Comparison of ENCODE assay signal across 10 mouse cellular contexts in genomic region chr3:96300706-96301529, GRCm38 (mm10). TPM values are rescaled to one million over a fixed set of nuclear protein-coding genes. Genes with fewer than 3 reads are reported as not detected.
DNase-seq lines count a peak whose midpoint lies in the region; ATAC-seq and TF ChIP-seq lines count a peak whose summit lies in the region.
"Had no signal": no experiment of that assay in that cellular context is flagged by ENCODE, and none has a peak within 500 bp of the region (broad histone marks: within the 10 kb centered on the region; RNA-seq: fewer than 3 reads in every experiment).

No protein-coding gene starts in this region.

- no peak overlapping the region for H3K27ac ChIP-seq in kidney, adult 2 months (ENCODE audit: insufficient read depth, low read depth, low read length)
- peak overlapping the region; percentile 91 for H3K27ac ChIP-seq in bone marrow macrophage, adult 2 months (ENCODE audit: insufficient read depth, low read depth, low read length)
- H3K27ac ChIP-seq in macrophage, result peak overlapping the region; percentile 97
- H3K27ac ChIP-seq: hindbrain, embryonic 15.5 days had no signal

- H3K79me2 ChIP-seq in macrophage (ENCODE audit: inconsistent target), result no peaks in the 10 kb centered on the region

- DNase-seq in kidney, adult 2 months, result peak; percentile 35
- DNase-seq in kidney, adult 11 months, result no peak
- DNase-seq in gastrocnemius, adult 18-20 months (ENCODE audit: low spot score), result no peak
- no peak for DNase-seq in frontal cortex, adult 2 months (ENCODE audit: extremely low spot score in 1 of 2, low spot score in 1 of 2)
- no peak for DNase-seq in retina, postnatal 1 day

- no peaks in the 10 kb centered on the region; the same call in 1 of the 2 replicates for H3K27me3 ChIP-seq in kidney, adult 2 months (replicated peaks; ENCODE audit: control insufficient read depth, insufficient read depth, low read length)
- H3K27me3 ChIP-seq: hindbrain, embryonic 15.5 days; Patski had no signal

- peak; percentile 63 for ATAC-seq in inflammation-experienced regulatory T-cells, adult 6 months
- ATAC-seq: Patski had no signal

- H3K36me3 ChIP-seq in kidney, adult 2 months (ENCODE audit: control insufficient read depth, insufficient read depth, low read length), result no peaks in the 10 kb centered on the region
- H3K36me3 ChIP-seq in macrophage (ENCODE audit: inconsistent target), result no peaks in the 10 kb centered on the region
- H3K36me3 ChIP-seq: hindbrain, embryonic 15.5 days had no signal

- peak overlapping the region; percentile 39 for H3K4me3 ChIP-seq in kidney, adult 2 months (ENCODE audit: insufficient read depth, low read depth, low read length)
- peak overlapping the region; percentile 54 for H3K4me3 ChIP-seq in bone marrow macrophage, adult 2 months (ENCODE audit: insufficient read depth, low read length)
- H3K4me3 ChIP-seq in macrophage (ENCODE audit: inconsistent target), result peak overlapping the region; percentile 30
- H3K4me3 ChIP-seq: hindbrain, embryonic 15.5 days had no signal

- no peak for TF ChIP-seq POLR2A in kidney, adult 2 months (IDR thresholded peaks at IDR 0.05; ENCODE audit: low read depth, low read length)
- TF ChIP-seq POLR2A in bone marrow macrophage, adult 2 months (IDR thresholded peaks at IDR 0.05; ENCODE audit: borderline replicate concordance, low read depth, low read length), result no peak

- no peak for TF ChIP-seq CTCF in kidney, adult 2 months (conservative IDR thresholded peaks at IDR 0.05; ENCODE audit: insufficient read depth, insufficient read length, low read depth, low read length)
- TF ChIP-seq CTCF in bone marrow macrophage, adult 2 months (IDR thresholded peaks at IDR 0.05; ENCODE audit: low read depth, low read length), result no peak

- 63% methylated on average over 26 of the region's 26 CpGs for WGBS in kidney, adult 2 months
- WGBS in macrophage (ENCODE audit: missing documents), result 11% methylated on average over 26 of the region's 26 CpGs

- no peaks in the 10 kb centered on the region for H3K4me1 ChIP-seq in kidney, adult 2 months (ENCODE audit: control insufficient read depth, insufficient read depth, low read length)
- peaks cover 31% of the 10 kb centered on the region for H3K4me1 ChIP-seq in bone marrow macrophage, adult 2 months (ENCODE audit: control insufficient read depth, insufficient read depth, low read length)
- H3K4me1 ChIP-seq: hindbrain, embryonic 15.5 days had no signal

RNA-seq across cellular contexts. Expression of gene Fcgr1, which starts 7.1 kb away (rescaled TPM):
- polyA plus RNA-seq in kidney, adult 2 months (2012; rRNA removed), result 1.3 TPM in 2 replicates
- 153 and 166 TPM in 2 replicates for polyA plus RNA-seq in bone marrow macrophage, adult 2 months (2012; ENCODE audit: insufficient read depth, insufficient read length, missing spikeins)
- polyA plus RNA-seq in inflammation-experienced regulatory T-cells, adult 6 months (2017; shearing (Covaris generic)), result under 1 TPM in 1 of 3 experiments, not detected in 2; 0.43 TPM
- 100 to 1,000 TPM in 9 of 26 experiments, 10 to 100 TPM in 15, 1 to 10 TPM in 2; 8.7 to 261 (median 62.8) TPM for total RNA-seq in macrophage (2018; cell fraction: chromatin; rRNA removed)
- total RNA-seq in macrophage (2018; cell fraction: cytosol; rRNA removed), result 100 to 1,000 TPM; 135 to 972 (median 379) TPM
- 100 to 1,000 TPM in 22 of 26 experiments, 10 to 100 TPM in 4; 72.1 to 770 (median 220) TPM for total RNA-seq in macrophage (2018; cell fraction: nucleus; rRNA removed)
- 189 to 290 TPM (median 287 TPM) in 3 replicates for polyA plus RNA-seq in macrophage (2018)
- total RNA-seq in gastrocnemius, adult 18-20 months (2021), result under 1 TPM in 1 of 2 experiments, not detected in 1; 0.14 TPM
- polyA plus RNA-seq in frontal cortex, adult 2 months (2012; rRNA removed), result 3.0 and 4.8 TPM in 2 replicates

RNA-seq across cellular contexts. Expression of gene Hist2h2bb, which starts 31.4 kb away (rescaled TPM):
- polyA plus RNA-seq in kidney, adult 2 months (2012; rRNA removed), result 0.97 and 1.1 TPM in 2 replicates
- polyA plus RNA-seq in bone marrow macrophage, adult 2 months (2012; ENCODE audit: insufficient read depth, insufficient read length, missing spikeins), result 3.1 and 3.6 TPM in 2 replicates
- polyA plus RNA-seq in inflammation-experienced regulatory T-cells, adult 6 months (2017; shearing (Covaris generic)), result 10 to 100 TPM in 2 of 3 experiments, 1 to 10 TPM in 1; 5.7 to 28.2 (median 20.9) TPM
- 10 to 100 TPM in 12 of 26 experiments, 1 to 10 TPM in 4, not detected in 10; 4.5 to 55.2 (median 15.6) TPM for total RNA-seq in macrophage (2018; cell fraction: chromatin; rRNA removed)
- 10 to 100 TPM in 25 of 26 experiments, 1 to 10 TPM in 1; 4.5 to 64.0 (median 22.6) TPM for total RNA-seq in macrophage (2018; cell fraction: cytosol; rRNA removed)
- total RNA-seq in macrophage (2018; cell fraction: nucleus; rRNA removed), result 10 to 100 TPM in 12 of 26 experiments, 1 to 10 TPM in 11, not detected in 3; 3.3 to 98.4 (median 11.5) TPM
- polyA plus RNA-seq in macrophage (2018), result not detected in 3 replicates
- total RNA-seq in gastrocnemius, adult 18-20 months (2021), result 10 to 100 TPM; 15.3 to 27.5 TPM
- polyA plus RNA-seq in frontal cortex, adult 2 months (2012; rRNA removed), result 1.3 and 2.0 TPM in 2 replicates

RNA-seq across cellular contexts. Expression of gene Hist2h3b, which starts 32.5 kb away (rescaled TPM):
- 10.1 and 14.1 TPM in 2 replicates for polyA plus RNA-seq in kidney, adult 2 months (2012; rRNA removed)
- 4.8 and 5.0 TPM in 2 replicates for polyA plus RNA-seq in bone marrow macrophage, adult 2 months (2012; ENCODE audit: insufficient read depth, insufficient read length, missing spikeins)
- 10 to 100 TPM in 1 of 3 experiments, 1 to 10 TPM in 2; 4.8 to 44.5 (median 9.0) TPM for polyA plus RNA-seq in inflammation-experienced regulatory T-cells, adult 6 months (2017; shearing (Covaris generic))
- 10 to 100 TPM in 13 of 26 experiments, 1 to 10 TPM in 10, not detected in 3; 1.8 to 70.3 (median 11.4) TPM for total RNA-seq in macrophage (2018; cell fraction: chromatin; rRNA removed)
- 100 to 1,000 TPM in 2 of 26 experiments, 10 to 100 TPM in 23, 1 to 10 TPM in 1; 3.3 to 121 (median 38.4) TPM for total RNA-seq in macrophage (2018; cell fraction: cytosol; rRNA removed)
- total RNA-seq in macrophage (2018; cell fraction: nucleus; rRNA removed), result 10 to 100 TPM in 16 of 26 experiments, 1 to 10 TPM in 10; 2.0 to 65.6 (median 12.7) TPM
- polyA plus RNA-seq in macrophage (2018), result not detected in 3 replicates
- 10 to 100 TPM; 14.0 to 16.9 TPM for total RNA-seq in gastrocnemius, adult 18-20 months (2021)
- polyA plus RNA-seq in frontal cortex, adult 2 months (2012; rRNA removed), result 7.3 and 8.1 TPM in 2 replicates

RNA-seq across cellular contexts. Expression of gene Hist2h4, which starts 37.8 kb away (rescaled TPM):
- 1.5 and 2.7 TPM in 2 replicates for polyA plus RNA-seq in kidney, adult 2 months (2012; rRNA removed)
- 1.9 and 3.1 TPM in 2 replicates for polyA plus RNA-seq in bone marrow macrophage, adult 2 months (2012; ENCODE audit: insufficient read depth, insufficient read length, missing spikeins)
- polyA plus RNA-seq in inflammation-experienced regulatory T-cells, adult 6 months (2017; shearing (Covaris generic)), result 1 to 10 TPM; 1.3 to 7.4 (median 5.9) TPM
- 10 to 100 TPM in 7 of 26 experiments, 1 to 10 TPM in 19; 1.6 to 32.3 (median 3.5) TPM for total RNA-seq in macrophage (2018; cell fraction: chromatin; rRNA removed)
- total RNA-seq in macrophage (2018; cell fraction: cytosol; rRNA removed), result 10 to 100 TPM in 8 of 26 experiments, 1 to 10 TPM in 18; 2.0 to 18.5 (median 6.1) TPM
- 10 to 100 TPM in 10 of 26 experiments, 1 to 10 TPM in 16; 2.0 to 52.7 (median 8.6) TPM for total RNA-seq in macrophage (2018; cell fraction: nucleus; rRNA removed)
- polyA plus RNA-seq in macrophage (2018), result 0.30 to 0.62 TPM in 2 of 3 replicates, not detected in the other
- 1 to 10 TPM; 4.6 to 7.8 TPM for total RNA-seq in gastrocnemius, adult 18-20 months (2021)
- polyA plus RNA-seq in frontal cortex, adult 2 months (2012; rRNA removed), result 3.3 and 3.9 TPM in 2 replicates

RNA-seq across cellular contexts. Expression of gene Hist2h3c1, which starts 54.4 kb away (rescaled TPM):
- polyA plus RNA-seq in kidney, adult 2 months (2012; rRNA removed), result not detected in 2 replicates
- polyA plus RNA-seq in bone marrow macrophage, adult 2 months (2012; ENCODE audit: insufficient read depth, insufficient read length, missing spikeins), result 4.9 and 7.4 TPM in 2 replicates
- polyA plus RNA-seq in inflammation-experienced regulatory T-cells, adult 6 months (2017; shearing (Covaris generic)), result not detected
- total RNA-seq in macrophage (2018; cell fraction: chromatin; rRNA removed), result not detected
- total RNA-seq in macrophage (2018; cell fraction: cytosol; rRNA removed), result 10 to 100 TPM in 4 of 26 experiments, 1 to 10 TPM in 20, under 1 TPM in 2; 0.26 to 13.9 (median 5.0) TPM
- total RNA-seq in macrophage (2018; cell fraction: nucleus; rRNA removed), result 1 to 10 TPM in 4 of 26 experiments, under 1 TPM in 2, not detected in 20; 0.60 to 8.0 (median 2.2) TPM
- polyA plus RNA-seq in macrophage (2018), result 1.7 to 8.5 TPM (median 4.8 TPM) in 3 replicates
- not detected for total RNA-seq in gastrocnemius, adult 18-20 months (2021)
- polyA plus RNA-seq in frontal cortex, adult 2 months (2012; rRNA removed), result not detected in 2 replicates
- polyA plus RNA-seq: Patski had no signal

Comparison
In these comparisons a context has a peak if more than half of its experiments do, and no peak if none do; other contexts are left out.
1. RNA of gene Fcgr1, which starts 7.1 kb away (polyA plus RNA-seq): 189 to 290 TPM in macrophage and 153 to 166 TPM in bone marrow macrophage, adult 2 months; 3.0 to 4.8 TPM in frontal cortex, adult 2 months, 1.3 TPM in kidney, adult 2 months and 0.43 TPM in inflammation-experienced regulatory T-cells, adult 6 months; every median in the first group is over 10 times any median in the second.
2. Peak in every context shown above with its lines, with median percentiles within 50 percentile points of each other: H3K4me3 ChIP-seq.